Mouse (Mus musculus) neural tube, embryonic 14.5 days (tissue): ENCODE measurements around the gene Evpl. TPM values are rescaled to one million over a fixed set of nuclear protein-coding genes. Genes with fewer than 3 reads are reported as not detected.

Experiments used
- ATAC-seq: fragments of 200-750 bp; cut with Nextera tagmentation; 2 replicates; pipeline ENCODE4 v1.8.0; 2017; ENCODE audit warnings: low read depth, mild to moderate bottlenecking, moderate TSS enrichment, moderate library complexity
- H3K27ac ChIP-seq: fragments of 300-500 bp; sonication (generic); 2 replicates; pipeline ENCODE4 v1.5.1; 2014; ENCODE audit warnings: low read depth, mild to moderate bottlenecking, control low read depth, low read length, moderate library complexity, mixed read lengths
- H3K27me3 ChIP-seq: fragments of 300-500 bp; sonication (generic); 2 replicates; pipeline ENCODE4 v1.6.1; 2014; ENCODE audit warnings: low read length; ENCODE audit not compliant: control insufficient read depth, insufficient read depth
- H3K36me3 ChIP-seq: fragments of 300-500 bp; sonication (generic); 2 replicates; pipeline ENCODE4 v1.6.1; 2014; ENCODE audit warnings: low read length, mixed read lengths; ENCODE audit not compliant: control insufficient read depth, insufficient read depth
- H3K4me1 ChIP-seq: fragments of 300-500 bp; sonication (generic); 2 replicates; pipeline ENCODE4 v1.6.1; 2014; ENCODE audit warnings: low read length; ENCODE audit not compliant: control insufficient read depth, insufficient read depth
- H3K4me2 ChIP-seq: fragments of 300-500 bp; sonication (generic); 2 replicates; pipeline ENCODE4 v1.6.1; 2014; ENCODE audit warnings: mild to moderate bottlenecking, low read depth, low read length, control low read depth
- H3K4me3 ChIP-seq: fragments of 300-500 bp; sonication (generic); 2 replicates; pipeline ENCODE4 v1.5.1; 2014; ENCODE audit warnings: low read depth, low read length, control low read depth, mixed read lengths
- H3K9ac ChIP-seq: fragments of 300-500 bp; sonication (generic); replicated peaks from 2 replicates; pipeline ENCODE4 v1.6.1; 2014; ENCODE audit warnings: low read depth, mild to moderate bottlenecking, control low read depth, low read length, mixed read lengths
- H3K9me3 ChIP-seq: fragments of 300-500 bp; sonication (generic); 2 replicates; pipeline ENCODE4 v1.6.1; 2016; ENCODE audit warnings: low read length; ENCODE audit not compliant: control insufficient read depth
- WGBS: fragments of 180-500 bp; shearing (Covaris S2); extraction: QIAGEN DNeasy Blood & Tissue Kit; methylation state at CpG from one replicate; pipeline ENCODE4 v1.1.7; 2014; 5-methylcytosine and 5-hydroxymethylcytosine counted together
- polyA plus RNA-seq: library from polyadenylated mRNA; unstranded; fragments of >200 nt; fragmentation: Nextera tagmentation; extraction: Ambion mirVana; gene quantifications from 2 replicates; pipeline ENCODE4 v1.2.1, GENCODE M21; 2014

Evpl gene
- polyA plus RNA-seq, 1 experiment from 2014 or later = 0.62 TPM

- no peaks in the 10 kb centered on the region for H3K27me3 ChIP-seq
- H3K4me3 ChIP-seq = no peak overlapping the region
- H3K4me1 ChIP-seq = no peaks in the 10 kb centered on the region
- no peak overlapping the region for H3K9ac ChIP-seq
- 94% methylated on average over 22 of the region's 22 CpGs for WGBS
- H3K9me3 ChIP-seq = no peaks in the 10 kb centered on the region
- peaks cover 69% of the 10 kb centered on the region for H3K36me3 ChIP-seq
- H3K27ac ChIP-seq = no peak overlapping the region
- H3K4me2 ChIP-seq = no peak overlapping the region
- ATAC-seq = no peak
Observed at GRCm38 (mm10) chr11:116174775-116175448, 63.0 kb downstream of the Evpl start.

GRCm38 (mm10) chr11:116171959-116172358 is 65.9 kb downstream of the Evpl start:
- Histone ChIP-seq H3K4me2 (no peak overlapping the region), H3K9ac (no peak overlapping the region), H3K27ac (no peak overlapping the region), H3K9me3 (no peaks in the 10 kb centered on the region), H3K27me3 (no peaks in the 10 kb centered on the region), H3K4me1 (peaks cover 6% of the 10 kb centered on the region), H3K4me3 (no peak overlapping the region), H3K36me3 (peaks cover 47% of the 10 kb centered on the region)
- ATAC-seq = no peak
- WGBS = 84% methylated on average over 2 of the region's 2 CpGs

Other genes starting within 250 kb of the Evpl start
- gene Galk1, start 225.4 kb downstream of the Evpl start, polyA plus RNA-seq = 45.0 and 53.6 TPM in 2 replicates
- gene H3f3b, start 210.1 kb downstream of the Evpl start, polyA plus RNA-seq = 1,887 and 2,049 TPM in 2 replicates
- 29.1 and 29.5 TPM in 2 replicates for gene Unk, start 207.8 kb downstream of the Evpl start, polyA plus RNA-seq
- gene Unc13d, start 160.1 kb downstream of the Evpl start, polyA plus RNA-seq = 0.88 and 0.98 TPM in 2 replicates
- gene Wbp2, start 151.1 kb downstream of the Evpl start, polyA plus RNA-seq = 161 and 177 TPM in 2 replicates
- 3.5 and 4.0 TPM in 2 replicates for gene Trim47, start 110.9 kb downstream of the Evpl start, polyA plus RNA-seq
- 3.1 TPM in 2 replicates for gene Trim65, start 106.9 kb downstream of the Evpl start, polyA plus RNA-seq
- gene Mrpl38, start 99.2 kb downstream of the Evpl start, polyA plus RNA-seq = 81.5 and 91.0 TPM in 2 replicates
- 42.2 and 42.9 TPM in 2 replicates for gene Fbf1, start 69.9 kb downstream of the Evpl start, polyA plus RNA-seq
- gene Ten1, start 39.2 kb downstream of the Evpl start, polyA plus RNA-seq = 82.0 and 96.1 TPM in 2 replicates
- gene Acox1, start 39.0 kb downstream of the Evpl start, polyA plus RNA-seq = 65.6 and 78.5 TPM in 2 replicates
- gene Srp68, start 36.1 kb upstream of the Evpl start, polyA plus RNA-seq = 52.0 and 57.2 TPM in 2 replicates
- 0.22 and 0.46 TPM in 2 replicates for gene Galr2, start 42.9 kb upstream of the Evpl start, polyA plus RNA-seq
- 112 and 129 TPM in 2 replicates for gene Exoc7, start 69.2 kb upstream of the Evpl start, polyA plus RNA-seq
- 5.0 and 7.3 TPM in 2 replicates for gene Foxj1, start 97.3 kb upstream of the Evpl start, polyA plus RNA-seq
- gene Rnf157, start 175.0 kb upstream of the Evpl start, polyA plus RNA-seq = 63.5 and 87.7 TPM in 2 replicates
- gene Ubald2, start 196.0 kb upstream of the Evpl start, polyA plus RNA-seq = 64.0 and 68.4 TPM in 2 replicates
- gene Qrich2, start 228.2 kb upstream of the Evpl start, polyA plus RNA-seq = not detected in 2 replicates